Mouse (Mus musculus) kidney, adult 11 months (tissue): ENCODE results near the gene Slc6a13.

ENCODE experiments used
- DNase-seq: peaks from one replicate; pipeline ENCODE4 v3.0.0; 2022

Gene Slc6a13

DNA sequence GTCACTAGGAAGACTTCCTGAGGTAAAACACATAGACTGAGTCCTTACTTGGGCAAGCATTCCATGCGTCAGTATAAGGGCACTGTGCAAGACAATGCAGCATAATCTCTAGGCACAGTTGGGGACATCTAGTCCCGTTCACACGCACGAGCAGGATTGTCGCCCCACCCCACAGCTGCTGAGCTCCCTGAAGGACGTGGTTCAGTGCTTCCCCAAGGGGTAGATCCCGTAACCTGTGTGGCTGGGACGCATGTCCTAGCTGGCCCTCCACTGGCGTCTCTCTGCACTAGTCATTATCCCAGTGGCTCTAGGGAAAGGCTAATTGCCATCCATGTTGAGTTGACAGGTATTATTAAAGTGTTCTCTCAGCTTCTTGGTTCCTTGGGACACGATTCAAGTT, 82.0 kb downstream of the Slc6a13 start:
- no peak for DNase-seq

DNA sequence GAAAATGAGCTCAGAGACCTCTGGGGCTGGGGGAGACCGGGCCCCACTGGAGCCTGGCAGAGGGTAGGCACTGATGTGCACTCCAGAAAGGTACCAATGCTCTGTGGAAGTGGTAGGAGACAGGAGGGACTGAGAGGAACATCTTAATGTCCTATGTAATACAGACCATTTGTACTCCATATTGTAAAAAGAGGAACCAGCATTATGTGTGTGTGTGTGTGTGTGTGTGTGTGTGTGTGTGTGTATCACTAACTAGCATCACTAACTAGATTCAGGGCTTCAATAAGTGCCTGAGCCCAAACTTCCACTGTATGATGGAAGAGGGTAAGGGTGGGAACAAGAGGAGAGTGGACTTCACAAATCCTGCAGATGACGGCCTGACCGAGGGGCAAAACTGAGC, 85.4 kb downstream of the Slc6a13 start:
- DNase-seq, result no peak
